Mouse (Mus musculus) urinary bladder, postnatal 14 days (tissue): ENCODE results near the gene Ubl7.

Experiments
- DNase-seq: peaks from one replicate; pipeline ENCODE4 v3.0.0; 2021; ENCODE audit warnings: low spot score

Gene Ubl7

DNA sequence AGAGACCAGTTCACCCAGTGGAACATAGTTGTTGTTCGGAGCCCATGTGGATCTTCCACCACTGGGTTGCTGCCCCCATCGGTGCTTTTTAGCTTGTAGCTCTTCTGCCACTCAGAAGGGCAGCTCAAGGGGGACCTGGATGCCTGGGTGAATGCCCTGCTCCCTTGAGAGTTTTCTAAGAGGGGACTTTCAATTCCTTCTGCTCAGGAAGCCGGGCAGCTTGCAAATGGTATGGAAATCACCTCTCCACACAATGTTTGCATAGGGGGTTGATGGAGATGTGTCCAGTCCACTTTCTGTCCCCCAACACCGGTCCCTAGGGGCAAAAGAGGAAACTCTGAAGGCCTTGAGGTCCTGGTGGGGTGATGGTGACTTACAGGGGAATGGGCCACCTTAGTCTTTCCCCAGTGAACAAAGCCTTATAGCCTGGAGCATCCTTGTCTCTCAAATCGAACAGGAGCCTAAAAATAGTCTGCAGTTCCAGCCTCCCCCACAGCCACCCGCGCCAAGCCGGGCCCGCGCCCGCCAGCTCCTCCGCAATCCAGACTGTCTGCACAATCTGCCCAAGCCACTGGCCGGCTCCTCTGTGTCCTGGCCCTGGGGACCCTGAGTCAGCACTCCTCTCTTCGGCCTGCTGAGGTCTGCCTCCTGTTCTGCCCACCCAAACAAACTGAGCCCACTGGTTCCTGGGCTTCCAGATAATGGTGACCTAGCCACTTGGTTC lies 56.6 kb downstream of the Ubl7 start:
- DNase-seq = no peak

DNA sequence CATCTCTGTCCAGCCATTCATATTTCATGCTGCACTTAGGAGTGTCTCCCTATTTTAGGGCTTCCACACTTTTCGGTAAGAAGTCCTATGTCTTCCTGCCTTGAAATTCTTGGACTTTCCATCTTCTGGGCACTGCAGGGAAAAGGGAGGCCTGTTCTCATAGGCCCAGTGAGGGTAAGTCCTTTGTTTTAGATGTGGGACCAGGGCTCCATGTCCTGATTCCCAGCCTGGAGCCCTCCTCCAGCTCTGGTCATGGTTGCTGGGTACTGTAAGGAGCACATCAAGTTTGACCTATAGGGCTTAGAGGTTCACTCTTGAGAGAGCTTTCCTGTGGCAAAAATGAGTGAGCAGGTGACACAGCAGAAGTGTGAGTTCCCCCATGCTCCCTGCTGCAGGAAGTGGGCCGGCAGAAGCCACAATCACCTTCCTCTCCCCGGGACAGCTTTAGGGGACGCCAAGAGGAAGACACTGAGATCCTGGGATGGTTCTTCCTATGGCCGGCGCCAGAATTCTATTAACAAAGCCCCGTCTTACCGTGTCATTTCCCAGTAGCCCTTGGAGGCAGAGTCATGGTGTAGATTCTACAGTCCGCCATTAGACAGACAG lies 57.5 kb downstream of the Ubl7 start:
- no peak for DNase-seq

DNA sequence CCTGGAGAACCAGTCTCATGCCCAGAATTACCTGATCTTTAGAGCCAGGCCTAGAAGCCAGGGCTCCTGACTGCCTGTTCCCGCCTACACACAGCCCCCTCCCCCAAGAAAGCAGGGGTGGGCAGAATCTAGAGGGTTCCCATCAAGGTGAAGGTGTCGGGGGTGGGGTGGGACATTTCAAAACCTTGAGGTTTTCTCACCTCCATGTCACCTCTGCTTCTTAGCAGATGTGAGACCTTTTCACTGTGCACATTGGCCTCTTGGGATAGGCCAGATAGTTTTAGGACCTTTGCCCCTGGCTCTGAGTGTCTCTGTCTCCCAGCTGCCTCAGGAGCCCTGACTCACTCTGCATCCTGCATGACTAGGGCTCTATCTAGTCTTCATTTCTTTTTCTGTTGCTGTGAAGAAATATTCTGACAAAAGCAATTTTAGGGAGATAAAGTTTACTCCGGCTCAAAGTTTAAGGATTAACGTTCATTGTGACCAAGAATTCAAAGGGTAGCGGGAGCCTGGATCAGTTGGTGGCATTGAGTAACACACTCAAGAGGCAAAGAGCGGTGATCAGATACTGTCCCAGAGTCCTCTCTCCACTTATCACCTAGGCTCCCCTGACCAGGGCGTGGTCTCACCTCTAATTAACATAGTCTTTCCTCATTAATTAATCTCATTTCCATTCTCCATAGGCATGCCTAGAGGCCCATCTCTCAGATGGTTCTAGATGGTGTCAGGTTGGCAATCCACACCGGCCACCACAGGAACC lies 58.2 kb downstream of the Ubl7 start:
- no peak for DNase-seq

DNA sequence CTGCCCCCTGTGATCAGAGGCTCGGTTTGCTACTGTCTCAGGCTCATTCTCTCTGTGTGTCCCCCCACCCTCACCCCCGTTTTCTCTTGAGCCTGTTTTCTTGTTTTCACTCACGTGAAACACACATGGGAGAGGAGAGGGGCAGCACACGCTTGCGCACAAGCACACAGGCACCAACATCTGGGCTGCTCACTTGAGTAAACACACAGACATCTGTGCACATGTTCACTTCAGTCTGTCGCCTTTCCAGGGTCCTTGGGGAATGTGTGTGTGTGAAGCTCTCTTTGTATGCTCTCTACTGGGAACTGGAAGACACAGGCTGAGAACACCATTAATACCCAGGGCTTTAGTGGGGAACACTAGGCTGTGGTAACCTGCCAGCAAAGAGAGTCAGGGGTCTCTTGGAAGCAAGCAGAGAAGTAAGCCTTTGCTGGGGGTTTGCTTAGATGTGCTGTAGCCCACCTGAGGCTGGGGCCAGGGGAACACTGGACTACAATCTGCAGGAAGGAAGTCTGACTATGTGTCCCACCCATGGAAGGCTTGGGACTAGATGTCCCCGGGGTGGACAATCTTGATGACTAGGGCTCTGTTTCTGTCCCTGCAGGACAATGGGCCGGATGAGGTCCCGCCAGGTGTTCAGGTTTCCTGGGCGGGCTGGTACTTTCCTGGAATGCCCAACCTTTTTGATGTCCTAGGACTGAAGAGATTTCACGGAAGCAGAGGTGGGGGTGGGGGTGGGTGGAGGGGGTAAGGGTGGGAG lies 59.1 kb downstream of the Ubl7 start:
- DNase-seq = no peak

DNA sequence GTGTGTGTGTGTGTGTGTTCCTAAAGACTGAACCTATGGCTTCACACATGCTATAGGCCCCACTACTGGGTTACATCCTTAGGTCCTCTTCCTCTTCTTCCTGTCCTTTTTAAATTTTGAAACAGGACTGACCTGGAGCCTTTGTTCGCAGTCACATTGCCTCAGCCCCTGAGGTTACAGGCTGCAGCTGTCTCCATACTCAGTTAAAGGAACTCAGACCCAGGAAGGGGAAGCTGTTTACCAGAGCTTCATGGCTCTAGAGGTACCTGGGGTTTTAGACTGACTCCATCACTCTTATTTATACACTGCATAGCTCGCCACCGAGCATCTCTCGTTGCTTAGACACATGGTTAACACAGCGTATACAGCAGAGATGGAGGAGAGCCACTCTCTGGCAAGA lies 60.6 kb downstream of the Ubl7 start:
- DNase-seq = no peak

DNA sequence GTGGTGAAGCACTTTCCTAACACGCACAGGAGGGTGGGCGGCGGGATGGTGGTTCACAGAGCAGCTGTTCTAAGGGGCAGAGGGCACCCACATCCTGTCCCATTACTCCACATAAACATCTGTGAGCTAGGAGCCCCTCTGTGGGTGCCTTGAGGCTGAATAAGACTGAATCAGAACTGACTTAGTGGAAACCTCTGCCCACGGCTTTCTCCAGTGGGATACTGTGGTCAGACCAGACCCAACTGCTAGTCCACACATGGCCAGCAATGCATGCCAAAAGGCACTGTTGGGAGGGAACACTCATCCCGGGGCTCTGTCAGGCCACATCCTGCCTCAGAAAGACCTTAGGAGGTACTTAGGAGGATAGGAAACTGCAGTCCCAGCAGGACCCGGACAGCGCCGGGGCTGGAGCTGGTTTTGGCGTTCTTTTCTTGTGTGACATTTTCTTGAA lies 61.4 kb downstream of the Ubl7 start:
- no peak for DNase-seq

DNA sequence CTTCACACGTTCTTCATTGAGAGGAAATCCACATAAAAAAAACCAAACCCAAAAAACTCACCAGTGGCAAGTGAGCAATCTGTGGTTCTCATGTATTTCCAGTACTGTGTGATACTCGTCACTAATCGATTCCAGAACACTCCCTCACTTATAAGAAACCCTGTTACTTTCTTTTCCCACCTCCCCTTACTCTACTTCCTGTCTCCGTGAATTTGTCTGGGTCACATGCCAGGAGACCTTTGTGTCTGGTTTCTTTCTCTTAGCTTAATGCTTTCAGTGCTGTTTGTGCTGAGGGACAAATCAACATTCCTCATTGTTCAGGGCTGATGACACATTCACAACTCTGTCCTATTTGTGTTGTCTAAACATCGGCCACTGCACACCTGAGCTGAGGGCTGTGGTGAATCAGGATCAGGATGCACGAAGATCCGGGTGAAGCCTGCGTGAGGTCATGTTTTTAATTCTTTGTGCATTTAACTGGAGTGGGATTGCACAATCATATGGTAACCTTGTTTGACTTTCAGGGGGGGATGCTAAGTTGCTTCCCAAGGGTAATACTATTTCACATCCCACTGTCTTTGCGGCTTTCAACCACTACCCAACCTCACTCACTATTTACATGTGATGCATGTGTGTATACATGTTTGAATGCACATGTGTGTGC lies 62.1 kb downstream of the Ubl7 start:
- no peak for DNase-seq

DNA sequence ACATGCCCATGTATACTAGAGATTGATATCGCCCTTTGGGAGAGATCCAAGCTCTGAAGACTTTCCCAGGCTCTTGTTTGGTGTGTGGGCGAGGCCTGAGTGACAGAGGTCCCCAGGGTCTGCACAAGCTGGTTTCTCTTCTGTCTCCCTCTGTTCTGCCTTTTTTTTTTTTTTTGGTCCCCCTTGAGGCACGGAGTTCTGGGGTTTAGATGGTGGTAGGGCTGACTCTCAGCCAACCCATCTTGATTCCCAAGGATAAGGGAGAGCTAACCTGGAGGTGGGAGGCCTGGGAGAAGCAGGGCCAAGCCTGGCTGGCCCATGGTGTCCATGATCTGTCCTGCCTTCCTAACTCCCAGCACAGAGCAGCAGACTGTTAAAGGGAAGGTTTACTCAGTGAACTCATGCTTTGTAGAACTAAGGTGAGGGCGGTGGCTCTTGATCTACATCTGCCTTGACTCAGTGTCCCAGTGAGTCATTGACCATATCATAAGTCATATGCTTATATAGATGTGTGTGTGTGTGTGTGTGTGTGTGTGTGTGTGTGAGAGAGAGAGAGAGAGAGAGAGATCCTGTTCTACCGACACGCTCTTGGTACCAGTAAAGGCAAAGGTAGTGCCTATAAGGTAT lies 62.8 kb downstream of the Ubl7 start:
- peak; percentile 43 for DNase-seq

DNA sequence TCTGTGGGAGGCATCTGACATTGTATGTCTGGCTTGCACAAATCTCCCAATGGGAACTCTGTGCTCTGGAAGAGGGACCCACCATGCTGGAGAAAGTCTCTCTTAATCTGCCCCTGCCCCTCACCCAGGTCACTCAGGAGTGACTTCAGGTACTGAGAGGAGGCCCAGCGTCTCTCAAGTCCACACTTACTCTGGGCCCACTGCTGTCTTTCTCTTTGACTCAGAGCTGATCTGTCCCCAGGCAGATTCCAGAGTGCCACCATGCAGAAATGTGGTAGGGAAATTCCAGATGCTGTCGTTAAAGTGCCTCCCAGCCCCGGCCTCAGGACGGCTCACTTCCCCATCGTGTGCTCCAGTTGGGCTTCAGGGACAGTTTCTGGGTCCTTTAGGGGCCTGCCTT lies 63.4 kb downstream of the Ubl7 start:
- DNase-seq = no peak

DNA sequence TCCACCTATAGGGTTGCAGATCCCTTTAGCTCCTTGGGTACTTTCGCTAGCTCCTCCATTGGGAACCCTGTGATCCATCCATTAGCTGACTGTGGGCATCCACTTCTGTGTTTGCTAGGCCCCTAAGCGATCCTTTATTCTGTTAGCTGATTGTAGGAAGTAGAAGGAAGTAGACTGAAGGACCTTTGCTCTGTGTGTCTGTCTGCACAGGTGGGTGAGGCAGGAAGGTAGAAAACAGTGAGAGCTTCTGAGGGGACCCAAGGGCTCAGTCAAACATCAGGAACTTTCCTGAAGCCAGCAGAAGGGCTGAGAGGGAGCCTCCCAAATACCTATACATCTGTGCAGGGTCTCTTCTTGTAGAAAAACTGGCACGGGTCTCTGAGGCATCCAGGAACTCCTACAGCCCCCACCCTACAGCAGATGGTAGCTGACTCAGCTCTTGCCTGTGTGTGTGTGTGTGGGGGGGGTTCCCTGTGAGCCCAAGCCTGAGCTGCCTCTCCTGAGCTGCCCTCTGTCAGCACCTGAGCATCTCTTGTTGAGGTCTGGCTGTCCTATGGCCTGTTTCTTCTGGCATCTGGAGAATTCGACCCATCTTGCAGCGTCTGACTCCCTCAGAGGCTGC lies 64.5 kb downstream of the Ubl7 start:
- no peak for DNase-seq

DNA sequence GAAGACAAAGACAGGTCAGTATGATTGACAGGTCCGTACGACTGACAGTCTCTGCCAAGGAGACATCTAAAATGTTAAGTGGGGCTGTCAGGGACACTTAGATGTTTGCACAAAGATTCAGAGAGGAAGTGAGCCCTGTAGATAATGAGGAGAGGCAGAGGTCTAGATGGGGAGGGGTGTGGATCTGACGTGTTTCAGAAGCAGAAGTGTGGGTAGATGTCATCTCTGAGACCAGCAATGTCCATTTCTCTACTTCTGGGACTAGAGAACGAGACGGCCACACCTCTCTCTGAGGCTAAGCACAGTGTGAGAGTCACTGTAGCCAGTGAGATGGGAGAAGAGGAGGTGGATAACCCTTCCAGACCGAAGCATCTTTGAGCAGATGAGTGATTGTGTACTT lies 67.2 kb downstream of the Ubl7 start:
- DNase-seq = no peak

DNA sequence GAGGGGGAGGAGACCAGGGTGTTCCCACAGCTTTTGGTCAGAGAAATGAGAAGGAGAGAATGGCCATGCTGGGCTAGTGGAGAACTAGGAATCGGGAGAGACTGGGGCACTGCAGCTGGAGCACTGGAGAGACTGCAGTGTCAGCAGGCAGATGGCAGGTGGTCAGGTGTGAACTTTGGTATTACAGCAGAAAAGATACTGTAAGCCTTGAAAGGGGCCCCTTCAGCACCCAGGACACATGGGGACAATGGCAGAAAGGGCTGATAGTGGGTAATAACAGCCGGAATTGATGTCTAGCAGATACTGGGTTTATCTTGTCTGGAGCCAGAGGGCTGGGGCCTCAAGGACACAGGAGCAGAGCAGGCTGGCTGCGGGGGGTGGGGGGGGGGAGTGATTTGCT lies 68.1 kb downstream of the Ubl7 start:
- DNase-seq = no peak
